Mouse (Mus musculus): ENCODE results near the gene Ccdc57. TPM values are rescaled to one million over a fixed set of nuclear protein-coding genes. Genes with fewer than 3 reads are reported as not detected.
A peak's percentile ranks its signal among the peaks of the same experiment; 100 is the strongest.

Gene Ccdc57
- polyA plus RNA-seq (2012; rRNA removed) = 5.6 and 7.2 TPM in 2 replicates

DNA sequence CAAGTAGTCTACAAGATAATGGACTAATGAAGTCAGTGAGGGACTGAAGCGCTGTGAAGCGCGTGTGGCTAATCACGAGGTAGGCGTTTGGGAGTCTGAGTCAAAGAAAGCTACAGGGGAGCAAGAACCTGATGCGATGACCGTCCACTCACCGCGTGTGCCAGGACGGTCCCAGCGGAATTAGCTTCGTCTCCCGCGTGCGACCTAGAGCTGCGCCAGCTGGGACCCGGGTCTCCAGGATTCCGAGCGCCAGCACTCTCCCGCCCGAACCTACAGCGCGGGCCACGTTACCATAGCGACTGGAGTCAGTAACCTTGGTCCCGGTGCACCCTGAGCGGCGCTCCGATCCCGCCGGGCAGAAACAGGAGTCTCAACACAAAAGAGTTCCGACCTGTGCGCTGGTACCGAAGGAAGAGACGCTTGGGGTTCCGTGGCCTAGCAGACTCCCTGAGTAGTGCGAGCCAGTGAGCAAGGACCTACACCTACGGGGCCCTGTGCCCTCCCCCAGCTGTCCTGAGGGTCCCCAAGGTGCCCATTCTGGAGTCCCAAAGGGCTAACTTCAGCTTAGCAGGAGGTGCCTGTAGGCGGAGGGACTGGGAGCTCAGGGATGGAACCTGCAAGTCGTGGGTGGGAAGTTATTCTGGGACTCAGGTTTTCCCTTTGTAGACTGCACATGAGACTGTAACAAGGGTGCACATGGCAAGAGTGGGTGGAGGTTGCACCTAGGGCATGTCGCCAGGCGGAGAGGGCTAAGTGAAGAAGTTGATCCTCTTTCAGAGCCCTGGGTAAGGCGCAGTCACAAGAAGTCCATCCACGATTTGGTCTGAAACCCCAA lies at the start of gene Ccdc57:
Gene Ccdc57 (minus strand): TSS at position 309 of the 835 bp plus-strand sequence.
- TF ChIP-seq CTCF (IDR thresholded peaks at IDR 0.05; ENCODE audit: borderline replicate concordance, extremely low read depth, insufficient read depth, insufficient read length) = no peak
- TF ChIP-seq POLR2A (IDR thresholded peaks at IDR 0.05; ENCODE audit: borderline replicate concordance, extremely low read depth, insufficient read depth, insufficient read length, poor library complexity, severe bottlenecking) = 0 out of 2 replicates have a peak, but pooled peaks have one; percentile 25
- DNase-seq (ENCODE audit: low read depth) = peak; percentile 95

DNA sequence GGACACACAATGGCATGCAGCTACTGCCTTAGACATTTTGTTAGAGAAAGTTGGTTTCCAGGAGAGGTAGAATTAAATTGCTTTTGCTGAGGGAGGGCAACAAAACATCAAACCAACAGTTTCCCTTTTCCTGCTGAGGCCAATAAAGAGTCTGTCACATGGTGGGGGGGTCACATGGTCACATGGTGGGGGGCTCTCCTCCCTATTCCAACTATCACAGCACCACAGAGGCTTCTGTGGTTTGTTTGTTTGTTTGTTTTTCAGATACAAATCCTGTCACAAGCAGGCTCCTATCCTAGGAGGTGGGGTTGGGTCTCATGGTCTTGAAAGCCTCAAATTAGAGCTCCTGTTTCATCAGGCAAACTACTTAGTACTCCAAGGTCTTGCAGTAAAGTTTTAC lies 49.8 kb upstream of the Ccdc57 start:
- TF ChIP-seq POLR2A (IDR thresholded peaks at IDR 0.05; ENCODE audit: borderline replicate concordance, extremely low read depth, insufficient read depth, insufficient read length, poor library complexity, severe bottlenecking) = no peak
- TF ChIP-seq CTCF (IDR thresholded peaks at IDR 0.05; ENCODE audit: borderline replicate concordance, extremely low read depth, insufficient read depth, insufficient read length) = no peak
- no peak for DNase-seq (ENCODE audit: low read depth)

DNA sequence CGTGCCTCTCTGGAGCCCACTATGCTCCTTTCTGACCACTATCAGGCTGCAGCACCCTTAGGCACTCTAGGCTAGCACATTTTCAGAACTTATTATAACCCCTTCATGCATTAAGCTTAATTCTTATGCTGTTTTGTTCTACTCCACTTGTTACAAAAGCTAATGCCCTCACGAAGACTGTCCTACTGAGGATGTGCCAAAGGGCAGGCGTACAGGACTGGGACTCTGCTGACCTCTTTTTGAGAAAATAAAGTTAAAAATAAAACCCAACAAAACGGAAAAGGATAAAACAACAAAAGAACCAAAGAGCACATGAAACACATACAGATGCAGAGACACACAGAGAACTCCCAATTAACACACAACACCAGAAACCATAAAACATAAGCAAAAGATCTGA lies 49.0 kb upstream of the Ccdc57 start:
- TF ChIP-seq CTCF (IDR thresholded peaks at IDR 0.05; ENCODE audit: borderline replicate concordance, extremely low read depth, insufficient read depth, insufficient read length) (no peak), POLR2A (IDR thresholded peaks at IDR 0.05; ENCODE audit: borderline replicate concordance, extremely low read depth, insufficient read depth, insufficient read length, poor library complexity, severe bottlenecking) (no peak)
- no peak for DNase-seq (ENCODE audit: low read depth)

DNA sequence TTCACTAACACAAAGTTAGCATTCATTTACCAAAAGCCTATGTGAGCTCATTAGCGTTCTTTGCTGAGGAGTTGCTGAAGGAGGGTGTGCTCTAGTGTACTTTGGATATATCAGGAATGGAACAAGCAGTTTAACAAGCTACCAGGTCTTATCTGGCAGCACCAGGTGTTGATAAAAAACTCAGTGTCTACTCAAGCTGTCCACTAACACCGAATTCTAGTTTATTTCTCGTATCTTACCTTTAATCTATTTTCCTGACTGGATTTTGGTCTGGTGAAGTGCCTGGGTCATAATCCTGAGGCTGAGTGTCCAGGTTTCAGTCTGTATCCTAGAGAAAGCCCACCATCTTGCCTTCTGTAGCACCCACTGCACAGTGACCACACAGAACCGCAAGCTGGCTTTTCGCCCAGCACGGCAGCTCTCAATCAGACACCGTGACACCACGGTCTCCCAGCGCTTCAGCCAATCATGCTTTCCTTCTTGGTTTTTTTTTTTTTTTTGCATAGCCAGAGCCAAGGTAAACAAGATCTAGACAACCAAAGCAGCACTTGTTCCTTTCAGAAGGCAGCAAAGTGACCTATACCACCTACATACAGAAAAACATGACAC lies 47.9 kb upstream of the Ccdc57 start:
- DNase-seq (ENCODE audit: low read depth) = no peak

DNA sequence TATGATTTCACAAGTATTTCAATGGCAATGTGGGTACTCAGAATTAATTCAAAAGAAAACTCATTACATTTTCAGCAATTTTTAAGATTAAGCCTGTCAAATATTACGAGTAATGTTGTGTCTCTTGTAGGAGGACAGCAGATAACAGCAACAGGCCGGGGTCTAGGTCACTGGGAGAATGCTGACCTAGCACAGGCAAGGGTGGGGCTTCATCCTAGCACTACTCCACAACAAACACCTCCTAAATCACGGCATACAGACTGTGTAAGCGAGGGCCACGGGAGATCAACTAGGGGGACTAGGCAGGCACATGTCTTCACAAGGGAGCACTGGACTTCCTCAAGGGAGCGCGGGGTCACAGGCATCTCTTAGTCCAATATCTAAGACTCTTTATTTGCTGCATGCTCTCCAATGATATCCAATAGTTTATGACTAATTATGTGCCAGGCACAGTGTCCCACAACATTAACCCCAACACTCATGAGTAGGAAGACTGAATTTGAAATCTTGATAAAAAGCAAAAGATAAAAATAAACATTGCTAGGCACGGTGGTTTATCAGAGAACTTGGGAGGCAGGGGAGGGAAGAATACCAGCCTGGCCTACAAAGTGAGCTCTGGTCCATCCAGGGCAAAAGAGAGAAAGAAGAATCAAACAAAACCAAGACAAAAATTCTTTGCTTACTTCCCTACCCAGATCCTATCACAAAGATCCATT lies 47.2 kb upstream of the Ccdc57 start:
- TF ChIP-seq CTCF (IDR thresholded peaks at IDR 0.05; ENCODE audit: borderline replicate concordance, extremely low read depth, insufficient read depth, insufficient read length) (no peak), POLR2A (IDR thresholded peaks at IDR 0.05; ENCODE audit: borderline replicate concordance, extremely low read depth, insufficient read depth, insufficient read length, poor library complexity, severe bottlenecking) (no peak)
- DNase-seq (ENCODE audit: low read depth) = no peak

More for the DNA sequence above, 47.9 kb upstream of the Ccdc57 start:
- no peak for TF ChIP-seq CTCF (IDR thresholded peaks at IDR 0.05; ENCODE audit: borderline replicate concordance, extremely low read depth, insufficient read depth, insufficient read length)
- no peak for TF ChIP-seq POLR2A (IDR thresholded peaks at IDR 0.05; ENCODE audit: borderline replicate concordance, extremely low read depth, insufficient read depth, insufficient read length, poor library complexity, severe bottlenecking)

DNA sequence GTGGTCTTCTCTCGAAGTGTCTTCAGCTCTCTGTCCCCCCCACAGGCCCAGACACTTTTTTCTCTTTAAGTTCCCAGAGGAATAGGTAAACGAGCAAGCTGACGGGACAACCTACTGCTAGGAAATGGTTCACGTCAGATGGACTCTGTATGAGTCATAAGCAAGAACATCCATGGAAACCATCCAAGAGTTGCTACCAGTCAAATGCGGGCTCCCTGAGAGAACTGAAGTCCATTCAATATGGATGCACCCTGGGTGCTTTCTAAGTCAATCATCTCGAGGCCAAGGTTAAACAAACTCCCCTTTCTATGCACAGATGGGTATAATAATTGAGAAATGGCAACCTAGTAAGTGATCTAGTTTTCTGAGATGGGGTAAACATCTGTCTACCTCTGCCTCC lies 40.6 kb upstream of the Ccdc57 start:
- TF ChIP-seq POLR2A (IDR thresholded peaks at IDR 0.05; ENCODE audit: borderline replicate concordance, extremely low read depth, insufficient read depth, insufficient read length, poor library complexity, severe bottlenecking) = no peak
- no peak for TF ChIP-seq CTCF (IDR thresholded peaks at IDR 0.05; ENCODE audit: borderline replicate concordance, extremely low read depth, insufficient read depth, insufficient read length)
- DNase-seq (ENCODE audit: low read depth) = no peak

DNA sequence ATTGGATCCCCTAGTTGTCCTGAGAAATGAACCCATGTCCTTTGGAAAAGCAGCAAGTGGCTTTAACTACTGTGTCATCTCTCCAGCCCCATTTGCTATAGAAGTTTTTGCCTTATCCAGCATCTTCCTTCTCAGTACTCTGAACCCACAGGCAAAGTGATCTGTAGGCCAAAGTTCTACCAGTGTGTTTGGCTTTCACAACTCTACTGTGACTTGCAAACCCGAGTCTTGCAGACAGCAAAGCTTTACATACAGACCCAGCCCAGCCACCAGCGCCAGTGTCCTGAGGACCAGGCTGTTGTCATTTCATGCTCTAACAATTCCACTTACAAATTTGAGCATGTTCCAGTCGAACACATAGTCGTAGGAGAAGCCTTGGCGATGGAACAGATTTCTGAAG lies 38.6 kb upstream of the Ccdc57 start:
- no peak for DNase-seq (ENCODE audit: low read depth)

DNA sequence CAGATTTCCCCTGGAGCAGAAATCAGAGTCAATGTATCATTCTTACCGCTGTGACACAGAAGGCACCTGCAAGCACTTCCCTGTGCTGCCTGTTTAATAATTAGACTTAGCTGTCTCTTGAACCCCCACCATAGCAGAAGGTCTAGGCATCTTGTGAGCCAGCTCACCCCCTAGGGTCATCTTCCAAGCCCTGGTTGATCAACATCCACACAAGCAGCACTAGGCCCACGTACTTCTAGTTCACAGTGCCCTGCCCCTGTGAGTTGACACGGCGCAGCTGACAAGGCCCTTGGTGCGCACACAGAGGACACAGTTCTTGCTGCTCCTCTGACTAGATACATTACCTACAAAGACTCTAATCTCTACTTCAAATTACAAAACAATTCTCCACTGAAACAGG lies 37.1 kb upstream of the Ccdc57 start:
- DNase-seq (ENCODE audit: low read depth) = no peak
- TF ChIP-seq POLR2A (IDR thresholded peaks at IDR 0.05; ENCODE audit: borderline replicate concordance, extremely low read depth, insufficient read depth, insufficient read length, poor library complexity, severe bottlenecking) (no peak), CTCF (IDR thresholded peaks at IDR 0.05; ENCODE audit: borderline replicate concordance, extremely low read depth, insufficient read depth, insufficient read length) (no peak)

More for the DNA sequence above, 38.6 kb upstream of the Ccdc57 start:
- no peak for TF ChIP-seq POLR2A (IDR thresholded peaks at IDR 0.05; ENCODE audit: borderline replicate concordance, extremely low read depth, insufficient read depth, insufficient read length, poor library complexity, severe bottlenecking)
- no peak for TF ChIP-seq CTCF (IDR thresholded peaks at IDR 0.05; ENCODE audit: borderline replicate concordance, extremely low read depth, insufficient read depth, insufficient read length)

DNA sequence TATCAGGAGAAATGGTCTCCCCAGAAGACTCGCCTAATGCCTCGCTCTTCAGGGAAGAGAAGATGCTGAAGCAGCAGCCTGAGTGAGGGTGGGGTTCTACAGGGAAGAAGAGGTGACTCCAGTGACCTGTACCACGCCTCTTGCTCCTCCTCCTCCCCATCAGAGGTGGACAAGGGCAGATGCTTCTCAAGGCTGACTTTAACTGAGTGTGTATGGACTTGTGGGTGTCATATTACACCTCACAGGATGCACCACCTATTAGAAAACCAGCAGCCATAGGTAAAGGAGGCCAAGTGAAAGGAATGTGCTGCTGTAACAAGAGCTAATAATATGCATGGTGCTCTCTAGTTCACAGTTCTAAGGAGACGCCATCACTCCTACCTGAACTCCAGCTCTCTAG lies 32.9 kb upstream of the Ccdc57 start:
- DNase-seq (ENCODE audit: low read depth) = no peak
- no peak for TF ChIP-seq POLR2A (IDR thresholded peaks at IDR 0.05; ENCODE audit: borderline replicate concordance, extremely low read depth, insufficient read depth, insufficient read length, poor library complexity, severe bottlenecking)
- TF ChIP-seq CTCF (IDR thresholded peaks at IDR 0.05; ENCODE audit: borderline replicate concordance, extremely low read depth, insufficient read depth, insufficient read length) = no peak

DNA sequence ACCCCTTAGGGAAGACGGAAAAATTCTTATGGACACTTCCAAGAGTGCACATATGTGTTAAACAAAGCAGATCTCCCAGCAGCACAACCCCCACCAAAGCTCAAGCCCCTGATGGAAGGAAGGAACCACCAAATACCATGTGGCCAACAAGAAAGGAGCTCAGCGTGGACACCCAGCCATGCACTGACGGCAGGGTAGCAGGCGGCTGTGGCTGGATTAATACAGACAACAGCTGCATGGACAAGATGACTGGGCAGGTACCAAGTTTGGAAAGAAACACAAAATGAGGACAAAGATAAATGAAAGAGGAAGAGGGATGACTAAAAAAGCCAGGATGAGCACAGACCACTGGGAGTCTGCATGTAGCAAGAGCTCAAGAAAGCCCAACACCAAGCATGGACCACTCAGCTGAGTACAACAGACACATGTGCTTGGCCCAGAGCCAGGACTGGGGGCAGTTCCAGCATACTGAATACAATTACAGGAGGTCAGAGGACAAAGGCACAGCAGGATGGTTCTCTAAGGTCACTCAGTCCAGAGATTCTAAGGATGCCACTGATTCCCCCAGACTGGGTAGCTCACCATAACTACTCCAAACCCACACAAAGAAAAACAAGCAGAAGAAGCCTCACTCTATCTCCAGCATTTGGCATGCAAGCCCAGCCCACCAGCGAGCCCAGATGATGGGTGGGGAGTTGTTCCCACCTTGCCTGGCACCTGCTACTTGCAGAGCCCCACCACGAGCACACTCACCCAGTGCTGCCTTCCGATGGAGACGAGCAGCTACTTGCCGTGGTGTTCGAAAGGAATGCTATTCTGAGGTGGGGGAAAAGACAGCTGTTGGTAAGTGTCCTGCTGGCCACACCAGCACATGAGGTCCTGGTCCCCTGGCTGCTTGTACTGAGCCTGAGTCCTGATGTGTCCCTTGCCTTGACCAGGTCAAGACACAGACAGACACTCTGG lies 31.8 kb upstream of the Ccdc57 start:
- DNase-seq (ENCODE audit: low read depth) = peak; percentile 25
- no peak for TF ChIP-seq POLR2A (IDR thresholded peaks at IDR 0.05; ENCODE audit: borderline replicate concordance, extremely low read depth, insufficient read depth, insufficient read length, poor library complexity, severe bottlenecking)
- TF ChIP-seq CTCF (IDR thresholded peaks at IDR 0.05; ENCODE audit: borderline replicate concordance, extremely low read depth, insufficient read depth, insufficient read length) = no peak

All from brain, embryonic 14.5 days (tissue).